Mouse (Mus musculus) left cerebral cortex, adult 11 months (tissue): ENCODE results near the gene Sugp2.

Experiments used
- DNase-seq: peaks from one replicate; pipeline ENCODE4 v3.0.0; 2022; ENCODE audit warnings: low spot score

Gene Sugp2

GRCm38 (mm10) chr8:70220911-70221310 lies 13.1 kb upstream of the Sugp2 start:
- no peak for DNase-seq

GRCm38 (mm10) chr8:70222041-70222440 lies 12.0 kb upstream of the Sugp2 start:
- DNase-seq = no peak

GRCm38 (mm10) chr8:70223341-70223740 lies 10.7 kb upstream of the Sugp2 start:
- no peak for DNase-seq

- no peak for DNase-seq
These were observed 6.0 kb upstream of the Sugp2 start for GRCm38 (mm10) chr8:70227997-70228396.

GRCm38 (mm10) chr8:70230837-70231236 lies 3.2 kb upstream of the Sugp2 start:
- no peak for DNase-seq

- DNase-seq = no peak
These were observed 420 bp upstream of the Sugp2 start for GRCm38 (mm10) chr8:70233606-70234005.

- no peak for DNase-seq
These were observed 729 bp downstream of the Sugp2 start for GRCm38 (mm10) chr8:70234781-70235128.

- no peak for DNase-seq
These were observed 3.8 kb downstream of the Sugp2 start for GRCm38 (mm10) chr8:70237842-70238241.

- no peak for DNase-seq
These were observed 6.6 kb downstream of the Sugp2 start for GRCm38 (mm10) chr8:70240642-70241041.

- DNase-seq = no peak
These were observed 12.6 kb downstream of the Sugp2 start for GRCm38 (mm10) chr8:70246622-70247021.

GRCm38 (mm10) chr8:70247841-70248240 lies 13.8 kb downstream of the Sugp2 start:
- DNase-seq = no peak

- DNase-seq = no peak
These were observed 20.6 kb downstream of the Sugp2 start for GRCm38 (mm10) chr8:70254628-70255027.

- DNase-seq = no peak
These were observed 23.4 kb downstream of the Sugp2 start for GRCm38 (mm10) chr8:70257456-70257855.

- DNase-seq = no peak
These were observed 24.6 kb downstream of the Sugp2 start for GRCm38 (mm10) chr8:70258600-70258999.

GRCm38 (mm10) chr8:70259043-70259442 lies 25.0 kb downstream of the Sugp2 start:
- no peak for DNase-seq

GRCm38 (mm10) chr8:70267674-70268073 lies 33.6 kb downstream of the Sugp2 start:
- DNase-seq = no peak

GRCm38 (mm10) chr8:70268311-70268710 lies 34.3 kb downstream of the Sugp2 start:
- no peak for DNase-seq

- DNase-seq = no peak
These were observed 35.0 kb downstream of the Sugp2 start for GRCm38 (mm10) chr8:70268799-70269565.

- DNase-seq = no peak
These were observed 38.9 kb downstream of the Sugp2 start for GRCm38 (mm10) chr8:70272949-70273348.

- no peak for DNase-seq
These were observed 40.3 kb downstream of the Sugp2 start for GRCm38 (mm10) chr8:70274350-70274749.

- no peak for DNase-seq
These were observed 42.5 kb downstream of the Sugp2 start for GRCm38 (mm10) chr8:70276476-70276875.

GRCm38 (mm10) chr8:70278175-70278574 lies 44.1 kb downstream of the Sugp2 start:
- DNase-seq = no peak

GRCm38 (mm10) chr8:70279266-70279665 lies 45.2 kb downstream of the Sugp2 start:
- no peak for DNase-seq

GRCm38 (mm10) chr8:70281001-70281400 lies 47.0 kb downstream of the Sugp2 start:
- DNase-seq = no peak
